Mouse (Mus musculus) myocyte (in vitro differentiated cells): ENCODE data around the gene Eci2. TPM values are rescaled to one million over a fixed set of nuclear protein-coding genes. Genes with fewer than 3 reads are reported as not detected.
"Not testable (repeated sequence)": the region's sequence is repeated elsewhere in the genome, so short reads cannot be mapped to it uniquely, and the experiment has no call there.

Experiments used
- H3K27me3 ChIP-seq: one replicate; pipeline ENCODE4 v1.6.1; 2011; ENCODE audit not compliant: control insufficient read depth, insufficient read depth, insufficient read length
- H3K36me3 ChIP-seq: one replicate; pipeline ENCODE4 v1.6.1; 2011; ENCODE audit not compliant: control insufficient read depth, insufficient read depth
- H3K4me2 ChIP-seq: one replicate; pipeline ENCODE4 v1.6.1; 2011; ENCODE audit warnings: low read depth, control low read depth
- H3K4me3 ChIP-seq: one replicate; pipeline ENCODE4 v1.5.1; 2011; ENCODE audit warnings: mild to moderate bottlenecking, control low read depth, moderate library complexity
- H3K79me2 ChIP-seq: one replicate; pipeline ENCODE4 v1.6.1; 2011; ENCODE audit not compliant: control insufficient read depth, insufficient read depth
- H3ac ChIP-seq: one replicate; pipeline ENCODE4 v1.6.1; 2011; ENCODE audit not compliant: control insufficient read depth, insufficient read length
- CEBPB ChIP-seq: IDR thresholded peaks from 2 replicates; pipeline ENCODE4 v1.6.1; 2011; ENCODE audit warnings: mild to moderate bottlenecking, moderate library complexity; ENCODE audit not compliant: poor library complexity, insufficient read depth, severe bottlenecking
- E2F4 ChIP-seq: IDR thresholded peaks from one replicate; pipeline ENCODE4 v1.6.1; 2011; ENCODE audit warnings: mild to moderate bottlenecking, control low read depth, moderate library complexity; ENCODE audit not compliant: insufficient read depth
- MAX ChIP-seq: IDR thresholded peaks from one replicate; pipeline ENCODE4 v1.6.1; 2011; ENCODE audit warnings: low read depth, mild to moderate bottlenecking, control low read depth
- MYOD1 ChIP-seq, 3 experiments: IDR thresholded peaks; one replicate each; pipeline ENCODE4 v1.6.1; 2011; ENCODE audit warnings: control low read depth in 2 of 3, low read depth in 2 of 3, mild to moderate bottlenecking in 2 of 3, moderate library complexity in 1 of 3; ENCODE audit not compliant: insufficient read length in 2 of 3, control insufficient read depth in 1 of 3
- MYOG ChIP-seq, 3 experiments: IDR thresholded peaks; one replicate each; pipeline ENCODE4 v1.6.1; 2011; ENCODE audit warnings: control low read depth in 2 of 3, low read depth in 2 of 3, mild to moderate bottlenecking in 2 of 3; ENCODE audit not compliant: insufficient read length in 2 of 3, control insufficient read depth in 1 of 3, insufficient read depth in 1 of 3
- POLR2A ChIP-seq: IDR thresholded peaks from one replicate; pipeline ENCODE4 v1.6.1; 2011; ENCODE audit warnings: low read depth, mild to moderate bottlenecking, control low read depth, moderate library complexity; ENCODE audit not compliant: insufficient read length
- POLR2AphosphoS2 ChIP-seq: IDR thresholded peaks from one replicate; pipeline ENCODE4 v1.6.1; 2011; ENCODE audit warnings: low read depth, control low read depth; ENCODE audit not compliant: insufficient read length
- REST ChIP-seq: IDR thresholded peaks from one replicate; pipeline ENCODE4 v1.6.1; 2011; ENCODE audit warnings: mild to moderate bottlenecking, control low read depth, moderate library complexity; ENCODE audit not compliant: insufficient read depth, insufficient read length
- SRF ChIP-seq: IDR thresholded peaks from one replicate; pipeline ENCODE4 v1.6.1; 2011; ENCODE audit warnings: low read depth; ENCODE audit not compliant: control insufficient read depth, insufficient read length
- TCF12 ChIP-seq: IDR thresholded peaks from one replicate; pipeline ENCODE4 v1.6.1; 2011; ENCODE audit warnings: mild to moderate bottlenecking, control low read depth; ENCODE audit not compliant: poor library complexity, insufficient read depth, severe bottlenecking
- TCF3 ChIP-seq: IDR thresholded peaks from one replicate; pipeline ENCODE4 v1.6.1; 2011; ENCODE audit warnings: low read depth, control low read depth; ENCODE audit not compliant: insufficient read length
- USF1 ChIP-seq: IDR thresholded peaks from one replicate; pipeline ENCODE4 v1.6.1; 2011; ENCODE audit warnings: low read depth, mild to moderate bottlenecking, control low read depth, moderate library complexity
- polyA plus RNA-seq: library from polyadenylated mRNA; unstranded; fragments of >200 nt; fragmentation: generic; extraction: Trizol; gene quantifications from one replicate; pipeline ENCODE4 v1.2.1, GENCODE M21; 2012; ENCODE audit warnings: missing spikeins

The Eci2 gene
- polyA plus RNA-seq, 1 experiment: 62.9 TPM

DNA sequence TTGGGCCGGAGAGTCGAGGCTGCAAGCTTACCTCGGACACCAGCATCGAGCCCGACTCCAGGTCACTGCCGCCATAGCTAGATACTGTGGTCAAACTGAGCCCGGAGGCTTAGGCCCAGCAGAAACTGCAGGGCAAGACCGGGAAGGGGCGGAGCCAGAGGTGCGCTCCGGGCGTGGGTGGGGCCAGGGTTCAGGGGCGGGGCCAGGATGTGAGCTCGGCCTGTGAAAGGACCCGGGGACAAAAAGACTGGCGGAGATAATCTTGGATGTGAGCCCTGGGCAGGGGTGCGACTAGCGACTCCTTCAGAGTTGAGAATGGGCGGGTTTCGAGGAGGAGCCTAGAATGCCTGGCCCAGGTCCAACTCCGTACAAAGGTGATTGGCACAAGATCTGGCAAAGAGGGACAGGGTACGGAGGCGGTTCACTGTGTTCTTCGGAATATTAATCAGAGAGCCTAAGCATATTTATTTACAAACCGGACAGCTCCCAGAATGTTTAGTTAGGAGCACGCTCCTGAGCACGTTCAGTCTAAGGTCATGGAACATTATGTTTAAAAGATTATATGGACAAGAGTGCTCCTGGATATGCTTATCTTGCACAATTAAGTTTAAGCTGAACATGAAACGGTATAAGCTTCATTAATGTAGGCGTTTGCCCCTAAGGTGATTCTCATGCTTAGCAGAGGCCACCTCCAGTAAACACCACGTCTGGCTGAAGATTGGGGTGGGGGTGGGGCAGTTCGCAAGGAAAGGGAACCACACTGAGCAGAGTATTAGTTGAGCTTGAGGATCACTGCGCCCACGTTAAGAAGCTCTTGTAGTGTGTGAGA, 32.7 kb downstream of the Eci2 start:
- H3K4me2 ChIP-seq: peak overlapping the region; percentile 89
- no peaks in the 10 kb centered on the region for H3K27me3 ChIP-seq
- peak overlapping the region; percentile 67 for H3K4me3 ChIP-seq
- no peaks in the 10 kb centered on the region for H3K36me3 ChIP-seq
- peak; percentile 68 for TF ChIP-seq POLR2AphosphoS2
- no peak for TF ChIP-seq TCF12
- no peak for TF ChIP-seq USF1
- TF ChIP-seq E2F4: no peak
- TF ChIP-seq SRF: no peak
- no peak for TF ChIP-seq TCF3
- no peak for TF ChIP-seq MAX
- TF ChIP-seq POLR2A: peak; percentile 87
- no peak for TF ChIP-seq CEBPB
- H3ac ChIP-seq: no peak overlapping the region
- H3K79me2 ChIP-seq: no peaks in the 10 kb centered on the region

- TF ChIP-seq SRF (no peak), USF1 (no peak), POLR2AphosphoS2 (no peak), MYOD1 (IDR thresholded peaks at IDR 0.05; ENCODE audit: control insufficient read depth in 1 of 3, insufficient read length in 2 of 3, low read depth in 2 of 3) (no peak), MAX (no peak), REST (no peak), MYOG (IDR thresholded peaks at IDR 0.05; ENCODE audit: control insufficient read depth in 1 of 3, insufficient read depth in 1 of 3, insufficient read length in 2 of 3, low read depth in 2 of 3) (no peak), CEBPB (no peak), TCF12 (no peak), E2F4 (no peak), TCF3 (no peak), POLR2A (no peak)
- Histone ChIP-seq H3K4me2 (peak overlapping the region; percentile 89), H3K79me2 (no peaks in the 10 kb centered on the region), H3ac (no peak overlapping the region), H3K4me3 (peak overlapping the region; percentile 67), H3K27me3 (no peaks in the 10 kb centered on the region), H3K36me3 (peaks cover under 1% of the 10 kb centered on the region)
Observed at GRCm38 (mm10) chr13:34993595-34993982, 33.3 kb downstream of the Eci2 start.

GRCm38 (mm10) chr13:34993085-34993484, 33.8 kb downstream of the Eci2 start:
- H3K79me2 ChIP-seq: no peaks in the 10 kb centered on the region
- no peak overlapping the region for H3ac ChIP-seq
- TF ChIP-seq E2F4: no peak
- no peak for TF ChIP-seq TCF12
- TF ChIP-seq TCF3: no peak
- no peak for TF ChIP-seq MYOD1 (IDR thresholded peaks at IDR 0.05; ENCODE audit: control insufficient read depth in 1 of 3, insufficient read length in 2 of 3, low read depth in 2 of 3)
- TF ChIP-seq REST: no peak
- no peak for TF ChIP-seq CEBPB
- TF ChIP-seq USF1: no peak
- TF ChIP-seq MAX: no peak
- TF ChIP-seq SRF: no peak
- TF ChIP-seq POLR2A: no peak
- TF ChIP-seq POLR2AphosphoS2: no peak
- TF ChIP-seq MYOG (IDR thresholded peaks at IDR 0.05; ENCODE audit: control insufficient read depth in 1 of 3, insufficient read depth in 1 of 3, insufficient read length in 2 of 3, low read depth in 2 of 3): no peak
- H3K4me2 ChIP-seq: peak overlapping the region; percentile 89
- H3K4me3 ChIP-seq: peak overlapping the region; percentile 67
- no peaks in the 10 kb centered on the region for H3K27me3 ChIP-seq
- H3K36me3 ChIP-seq: peaks cover 5% of the 10 kb centered on the region

- Histone ChIP-seq H3K27me3 (no peaks in the 10 kb centered on the region), H3K4me2 (no peak overlapping the region), H3K4me3 (no peak overlapping the region), H3ac (no peak overlapping the region), H3K36me3 (peaks cover 18% of the 10 kb centered on the region), H3K79me2 (no peaks in the 10 kb centered on the region)
- TF ChIP-seq MYOD1 (IDR thresholded peaks at IDR 0.05; ENCODE audit: control insufficient read depth in 1 of 3, insufficient read length in 2 of 3, low read depth in 2 of 3): no peak
- TF ChIP-seq SRF: no peak
- TF ChIP-seq MAX: no peak
- TF ChIP-seq USF1: no peak
- no peak for TF ChIP-seq CEBPB
- no peak for TF ChIP-seq MYOG (IDR thresholded peaks at IDR 0.05; ENCODE audit: control insufficient read depth in 1 of 3, insufficient read depth in 1 of 3, insufficient read length in 2 of 3, low read depth in 2 of 3)
- no peak for TF ChIP-seq TCF12
- TF ChIP-seq TCF3: no peak
- TF ChIP-seq POLR2A: no peak
- TF ChIP-seq E2F4: no peak
- TF ChIP-seq REST: no peak
- TF ChIP-seq POLR2AphosphoS2: no peak
Observed at GRCm38 (mm10) chr13:34991581-34992273, 35.2 kb downstream of the Eci2 start.

GRCm38 (mm10) chr13:34983479-34983878, 43.4 kb downstream of the Eci2 start:
- H3K79me2 ChIP-seq, H3ac ChIP-seq, H3K4me3 ChIP-seq, H3K27me3 ChIP-seq, H3K4me2 ChIP-seq: not testable (repeated sequence)
- H3K36me3 ChIP-seq: peaks cover 26% of the 10 kb centered on the region

- H3ac ChIP-seq, H3K27me3 ChIP-seq, H3K4me3 ChIP-seq, H3K79me2 ChIP-seq, H3K4me2 ChIP-seq: not testable (repeated sequence)
- H3K36me3 ChIP-seq: peaks cover 19% of the 10 kb centered on the region
Observed at GRCm38 (mm10) chr13:34978635-34979034, 48.3 kb downstream of the Eci2 start.
